Mouse (Mus musculus) layer of hippocampus, postnatal 25 days (tissue): ENCODE measurements around the gene Marco. TPM values are rescaled to one million over a fixed set of nuclear protein-coding genes. Genes with fewer than 3 reads are reported as not detected.

Experiments used
- DNase-seq, 2 experiments: peaks; one replicate each; pipeline ENCODE4 v3.0.0; 2022; ENCODE audit warnings: mixed read lengths in 2 of 2, low spot score in 1 of 2; ENCODE audit errors: extremely low spot score in 1 of 2
- total RNA-seq, 2 experiments: library from RNA; stranded (reverse); gene quantifications; 2 replicates each; pipeline ENCODE4 v1.2.3; 2021

Marco gene
- not detected for total RNA-seq

DNA sequence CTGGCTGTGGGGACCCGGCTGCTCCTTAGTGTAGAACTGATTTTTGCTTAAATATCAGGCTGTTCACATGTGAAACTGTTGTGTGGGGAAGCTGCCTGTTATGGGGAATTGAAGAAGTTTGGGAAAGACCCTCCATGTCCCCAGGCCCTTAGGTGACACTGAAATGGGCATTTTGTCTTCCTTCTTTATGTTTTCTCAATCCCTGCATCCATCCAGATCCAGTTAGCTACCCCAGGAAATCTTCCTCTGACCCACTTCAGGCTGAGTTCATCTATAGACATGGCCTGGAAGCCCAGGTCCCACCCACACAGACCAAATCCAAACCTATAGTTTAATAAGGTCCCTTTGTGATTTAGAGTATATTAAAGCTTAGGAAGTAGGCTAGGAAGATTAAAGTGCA lies at the start of gene Marco:
Gene Marco, minus strand, starts transcription at position 101 of the 400 bp plus-strand sequence.
- DNase-seq = no peak

GRCm38 (mm10) chr1:120539506-120540029 lies 34.7 kb upstream of the Marco start:
- DNase-seq = no peak

- no peak for DNase-seq
These were observed 32.2 kb upstream of the Marco start for GRCm38 (mm10) chr1:120536998-120537397.

DNA sequence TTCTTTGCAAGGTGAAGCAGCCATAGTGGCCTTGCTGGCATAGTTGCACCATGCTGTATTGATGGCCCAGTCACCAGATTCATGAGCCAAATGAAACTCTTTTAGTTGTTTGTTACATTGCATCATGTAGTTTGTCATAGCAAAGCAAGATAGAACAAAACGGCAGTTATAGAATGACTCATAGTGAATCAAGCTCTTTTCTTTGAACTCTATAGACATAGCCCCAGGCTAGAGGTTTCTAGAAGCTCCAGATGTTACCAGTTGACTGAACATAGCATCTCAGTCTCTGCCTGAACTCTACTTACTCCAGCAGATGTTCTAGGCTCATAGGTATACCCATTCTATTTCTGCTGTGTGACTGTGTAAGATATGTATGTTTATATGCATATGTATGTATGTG lies 31.1 kb upstream of the Marco start:
- no peak for DNase-seq

DNA sequence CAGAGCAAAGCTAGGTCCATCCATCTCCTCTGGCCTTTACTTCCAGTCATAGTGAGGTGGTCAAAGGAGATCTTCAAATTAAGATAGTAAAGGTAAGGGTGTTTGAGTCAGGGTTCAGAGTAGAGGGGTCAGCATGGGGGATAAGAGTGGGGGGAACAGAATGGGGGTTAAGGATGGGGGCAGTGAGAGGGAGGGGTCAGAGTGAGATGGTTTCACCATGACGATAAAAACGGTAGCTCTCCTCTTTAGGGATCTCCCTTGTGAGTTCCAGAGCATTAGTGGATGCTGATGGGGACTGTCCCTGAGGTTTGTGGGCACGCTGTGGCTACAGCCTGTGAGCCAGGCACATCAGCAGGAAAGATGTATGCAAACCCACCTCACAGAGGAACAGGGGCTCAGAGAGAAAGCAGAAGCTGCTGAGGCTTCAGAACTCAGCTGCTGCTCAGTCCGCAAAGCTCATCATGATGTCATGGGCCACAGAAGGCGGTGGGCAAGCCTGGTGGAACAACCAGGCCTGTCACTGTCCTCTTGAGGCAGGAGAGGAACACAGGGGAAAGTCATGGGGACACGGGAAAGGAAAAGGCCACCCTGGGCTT lies 27.6 kb upstream of the Marco start:
- no peak for DNase-seq

GRCm38 (mm10) chr1:120531770-120532169 lies 26.9 kb upstream of the Marco start:
- no peak for DNase-seq

DNA sequence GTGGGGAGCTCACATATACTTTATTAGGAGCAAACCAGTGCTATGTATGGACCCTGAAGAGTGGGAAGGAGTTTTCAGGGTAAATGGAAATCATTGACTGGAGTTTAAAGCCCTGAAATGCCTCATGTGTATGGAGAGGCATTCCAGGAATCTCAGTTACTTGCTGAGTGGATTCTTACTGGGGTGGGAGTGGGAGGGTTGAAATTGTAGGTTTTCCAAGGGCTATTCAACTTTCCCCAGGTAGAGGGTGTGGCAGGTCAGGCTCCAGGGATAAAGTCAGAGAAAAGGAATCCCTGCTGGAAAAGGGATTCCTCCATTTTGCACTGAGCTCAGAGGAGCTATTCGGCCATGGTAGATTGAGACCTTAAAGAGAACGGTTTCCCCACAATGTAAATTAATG lies 25.1 kb upstream of the Marco start:
- DNase-seq = no peak

DNA sequence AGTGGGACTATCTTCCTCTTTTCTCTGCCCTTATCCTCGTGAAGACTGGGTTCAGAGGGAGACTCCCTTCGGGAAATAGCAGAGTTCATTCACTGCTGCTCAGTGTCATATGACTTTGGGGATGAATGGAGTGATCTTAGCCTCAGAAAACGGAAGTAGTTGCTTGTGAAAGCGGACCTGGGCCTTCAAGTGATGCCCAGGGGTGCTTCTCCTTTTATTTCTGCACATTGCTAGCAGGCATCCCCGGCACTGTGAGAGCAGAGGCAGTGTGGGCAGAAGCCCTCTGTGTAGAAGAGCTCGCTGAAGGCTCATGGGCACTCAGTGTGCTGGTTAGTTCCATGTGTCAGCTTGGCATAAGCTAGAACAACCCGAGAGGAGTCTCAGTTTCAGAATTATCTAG lies 12.8 kb upstream of the Marco start:
- DNase-seq = no peak

GRCm38 (mm10) chr1:120510311-120510710 lies 5.5 kb upstream of the Marco start:
- DNase-seq = no peak

GRCm38 (mm10) chr1:120508976-120509375 lies 4.2 kb upstream of the Marco start:
- no peak for DNase-seq

DNA sequence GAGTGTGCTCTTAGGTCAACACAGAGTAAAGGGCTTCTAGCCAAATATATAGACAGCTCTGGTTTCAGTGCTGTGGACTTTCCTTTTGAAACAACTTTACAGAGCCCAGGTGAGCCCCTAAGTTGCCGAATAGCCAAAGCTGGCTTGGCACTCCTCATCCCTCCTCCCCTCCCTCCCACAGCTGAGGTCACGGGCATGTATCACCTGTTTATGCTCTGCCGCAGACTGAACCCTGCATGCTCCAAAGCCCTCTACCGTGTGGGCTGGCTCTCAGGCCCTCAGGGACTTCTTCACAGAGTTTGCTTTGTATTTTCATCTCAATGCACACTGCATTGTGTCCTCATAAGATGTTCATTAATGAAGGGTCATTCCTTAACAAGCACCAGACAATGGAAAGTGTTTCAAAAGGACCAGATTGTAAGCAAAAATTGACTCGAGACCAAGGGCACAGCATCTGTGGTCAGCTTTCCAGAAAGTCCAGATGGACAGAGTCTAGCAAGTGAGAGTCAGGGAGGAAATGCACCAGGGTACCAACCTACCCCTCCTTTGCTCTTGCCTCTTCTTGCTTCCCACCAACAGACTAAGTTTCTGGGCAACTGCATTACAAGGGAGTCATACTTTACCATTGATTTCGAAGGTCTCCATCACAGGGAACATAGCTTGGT lies 646 bp downstream of the Marco start:
- no peak for DNase-seq

- DNase-seq = no peak
These were observed 3.3 kb downstream of the Marco start for GRCm38 (mm10) chr1:120501496-120501895.

DNA sequence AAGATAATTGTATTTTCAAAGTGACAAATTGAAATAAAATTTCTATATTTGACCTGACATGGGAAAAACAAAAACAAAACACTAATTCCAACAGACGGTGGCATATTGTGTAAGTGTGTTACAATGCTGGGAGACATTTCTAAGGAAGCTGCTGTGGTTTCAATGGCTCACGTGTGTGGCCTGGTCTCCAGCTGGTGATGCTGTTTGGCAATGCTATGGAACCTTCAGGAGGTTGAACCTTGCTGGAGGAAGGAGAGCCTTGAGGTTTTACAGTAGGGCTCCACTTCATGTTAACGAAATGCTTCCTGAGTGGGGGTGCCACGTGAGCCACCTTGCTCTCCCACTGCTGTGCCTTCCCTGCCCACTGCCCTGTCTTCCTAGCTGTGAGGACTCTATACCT lies 6.8 kb downstream of the Marco start:
- DNase-seq = no peak

DNA sequence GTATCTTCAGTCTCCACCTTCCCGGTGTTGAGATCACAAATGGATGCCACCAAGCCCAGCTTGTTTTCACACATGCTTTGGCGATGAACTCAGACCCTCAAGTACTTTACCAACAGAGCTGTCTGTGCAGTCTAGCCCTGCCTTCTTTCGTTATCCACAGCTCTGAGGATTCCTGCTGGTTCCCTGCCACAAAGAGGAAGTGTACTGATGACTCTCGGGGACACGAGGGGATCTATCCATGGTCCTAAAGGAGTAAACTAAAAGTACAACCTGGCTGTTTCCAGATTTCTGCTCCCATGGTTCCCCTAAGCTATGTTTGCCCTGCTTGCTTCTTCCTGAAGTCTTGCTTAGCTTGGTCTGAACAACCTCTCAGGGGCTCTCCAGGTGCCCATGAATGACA lies 23.9 kb downstream of the Marco start:
- DNase-seq = no peak

DNA sequence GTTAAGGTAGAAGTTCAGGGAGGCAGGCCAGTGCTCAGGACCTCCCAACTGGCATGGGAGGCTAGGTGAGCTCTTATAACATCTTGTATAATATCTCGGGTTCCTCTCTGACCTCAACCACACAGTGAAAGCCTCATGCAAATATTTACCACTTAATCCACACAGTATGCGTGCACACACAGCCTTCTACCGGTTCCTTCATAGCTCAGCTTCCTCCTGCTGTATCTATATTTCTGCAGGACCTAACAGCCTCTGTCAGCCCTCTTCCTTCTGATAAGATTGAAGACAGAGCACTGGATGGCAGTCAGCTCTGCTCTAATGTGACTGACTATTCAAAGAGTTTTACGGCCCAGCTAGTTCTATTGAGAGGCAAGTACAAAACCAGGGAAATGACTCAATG lies 30.0 kb downstream of the Marco start:
- no peak for DNase-seq

DNA sequence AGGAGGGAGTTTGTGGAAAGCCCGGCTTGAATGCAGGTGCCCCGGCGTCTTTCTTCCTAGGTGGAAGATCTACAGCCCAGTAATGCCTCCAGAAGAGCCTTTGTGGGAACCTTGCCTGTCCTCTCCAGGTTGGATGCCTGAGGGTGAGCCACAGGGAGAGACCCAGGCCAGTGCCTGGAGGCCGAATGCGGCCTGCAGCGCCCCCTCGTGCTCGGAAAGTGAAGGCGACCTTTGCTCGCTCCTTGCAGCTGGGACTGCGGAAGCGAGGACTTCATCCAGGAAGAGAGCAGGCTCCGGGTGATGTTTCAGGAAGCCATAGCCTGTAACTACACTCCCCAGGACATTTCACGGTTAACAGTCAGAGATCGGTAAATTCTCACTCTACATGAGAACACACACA lies 35.9 kb downstream of the Marco start:
- DNase-seq = peak; percentile 19 to 65

DNA sequence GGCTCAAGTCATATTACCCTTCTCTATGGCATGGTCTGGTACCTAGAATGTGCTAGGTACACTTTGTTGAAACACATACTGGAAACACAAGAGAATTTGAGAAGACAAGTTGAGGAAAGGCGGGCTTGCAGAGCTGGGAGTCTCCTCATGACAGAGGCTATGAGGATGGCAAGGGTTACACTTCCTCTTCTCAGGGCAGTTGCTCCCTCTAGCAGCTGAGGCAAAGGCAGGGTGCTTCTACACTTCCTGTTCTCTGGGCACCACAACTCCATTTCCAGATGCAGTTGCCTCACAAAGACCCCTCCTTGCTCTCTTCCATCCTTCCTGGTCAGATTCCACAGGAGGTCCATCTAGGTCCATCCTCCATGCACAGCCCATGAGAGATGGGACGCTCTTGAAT lies 37.5 kb downstream of the Marco start:
- no peak for DNase-seq

- DNase-seq = no peak
These were observed 38.1 kb downstream of the Marco start for GRCm38 (mm10) chr1:120466751-120467150.

- no peak for DNase-seq
These were observed 45.8 kb downstream of the Marco start for GRCm38 (mm10) chr1:120459032-120459431.

DNA sequence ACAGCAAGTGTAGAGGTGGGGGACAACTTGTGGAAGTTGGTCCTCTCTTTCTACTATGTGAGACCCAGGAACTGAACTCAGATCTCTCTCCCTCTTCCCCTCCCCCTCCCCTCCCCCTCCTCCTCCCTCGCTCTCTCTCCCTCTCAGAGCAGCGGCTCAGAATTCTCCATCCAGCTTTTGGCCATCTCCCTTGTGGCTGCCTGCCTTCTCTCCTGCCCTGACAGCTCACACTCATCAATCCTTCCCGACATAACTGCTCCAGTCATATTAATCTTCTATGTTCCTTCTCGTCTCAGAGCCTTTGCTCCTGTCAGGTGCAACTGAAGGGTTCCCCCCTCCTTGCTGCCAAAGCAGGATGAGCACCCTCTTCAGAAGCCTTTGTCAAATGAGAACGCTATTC lies 46.3 kb downstream of the Marco start:
- no peak for DNase-seq

- DNase-seq = no peak
These were observed 53.1 kb downstream of the Marco start for GRCm38 (mm10) chr1:120451486-120452270.
